Mouse (Mus musculus) erythroblast, embryonic 14.5 days (primary cell): Measurements from ENCODE around the gene Rpain. TPM values are rescaled to one million over a fixed set of nuclear protein-coding genes. Genes with fewer than 3 reads are reported as not detected.

Experiments
- H3K27me3 ChIP-seq: 2 replicates; pipeline ENCODE4 v1.6.1; 2012; ENCODE audit warnings: inconsistent platforms; ENCODE audit not compliant: control insufficient read depth
- H3K36me3 ChIP-seq: 2 replicates; pipeline ENCODE4 v1.6.1; 2012; ENCODE audit warnings: mild to moderate bottlenecking, inconsistent platforms; ENCODE audit not compliant: control insufficient read depth
- H3K4me1 ChIP-seq: 2 replicates; pipeline ENCODE4 v1.6.1; 2012; ENCODE audit warnings: inconsistent platforms; ENCODE audit not compliant: control insufficient read depth
- H3K4me3 ChIP-seq: replicated peaks from 2 replicates; pipeline ENCODE3; 2012; ENCODE audit warnings: moderate library complexity, mild to moderate bottlenecking, inconsistent platforms
- H3K9me3 ChIP-seq: 2 replicates; pipeline ENCODE4 v1.6.1; 2012; ENCODE audit warnings: low read length, inconsistent platforms, mixed read lengths; ENCODE audit not compliant: control insufficient read depth
- GATA1 ChIP-seq: IDR thresholded peaks from 2 replicates; pipeline ENCODE4 v1.6.1; 2012; ENCODE audit warnings: low read length, inconsistent platforms, mixed read lengths
- TAL1 ChIP-seq: IDR thresholded peaks from 3 replicates; pipeline ENCODE4 v1.6.1; 2012; ENCODE audit warnings: low read length, inconsistent platforms, mixed read lengths
- polyA plus RNA-seq: library from polyadenylated mRNA; stranded (reverse); fragments of >175 nt; gene quantifications from 2 replicates; pipeline ENCODE4 v1.2.3, GENCODE M21; 2012

Gene Rpain
- 2.4 and 3.2 TPM in 2 replicates for polyA plus RNA-seq

GRCm38 (mm10) chr11:70969821-70970559 is at the start of gene Rpain, which contains the start of gene Nup88:
TSS of gene Rpain (plus strand) at chr11:70970213.
TSS of gene Nup88 (minus strand) at chr11:70969973.
- Histone ChIP-seq H3K9me3 (no peaks in the 10 kb centered on the region), H3K27me3 (no peaks in the 10 kb centered on the region), H3K4me1 (peaks cover 60% of the 10 kb centered on the region), H3K36me3 (peaks cover 63% of the 10 kb centered on the region), H3K4me3 (peak within 1 kb of the TSS; percentile 83)
- TF ChIP-seq TAL1 (no peak), GATA1 (no peak)

- Histone ChIP-seq H3K9me3 (no peaks in the 10 kb centered on the region), H3K36me3 (peaks cover 61% of the 10 kb centered on the region), H3K27me3 (no peaks in the 10 kb centered on the region), H3K4me1 (no peaks in the 10 kb centered on the region), H3K4me3 (no peak overlapping the region)
- no peak for TF ChIP-seq GATA1
- TF ChIP-seq TAL1 = no peak
Observed at GRCm38 (mm10) chr11:70931461-70931860, 38.6 kb upstream of the Rpain start.

- H3K9me3 ChIP-seq = no peaks in the 10 kb centered on the region
- H3K27me3 ChIP-seq = no peaks in the 10 kb centered on the region
- TF ChIP-seq GATA1 (no peak), TAL1 (no peak)
- H3K4me3 ChIP-seq = no peak overlapping the region
- no peaks in the 10 kb centered on the region for H3K4me1 ChIP-seq
- peaks cover 76% of the 10 kb centered on the region for H3K36me3 ChIP-seq
Observed at GRCm38 (mm10) chr11:70935316-70935715, 34.7 kb upstream of the Rpain start.

DNA sequence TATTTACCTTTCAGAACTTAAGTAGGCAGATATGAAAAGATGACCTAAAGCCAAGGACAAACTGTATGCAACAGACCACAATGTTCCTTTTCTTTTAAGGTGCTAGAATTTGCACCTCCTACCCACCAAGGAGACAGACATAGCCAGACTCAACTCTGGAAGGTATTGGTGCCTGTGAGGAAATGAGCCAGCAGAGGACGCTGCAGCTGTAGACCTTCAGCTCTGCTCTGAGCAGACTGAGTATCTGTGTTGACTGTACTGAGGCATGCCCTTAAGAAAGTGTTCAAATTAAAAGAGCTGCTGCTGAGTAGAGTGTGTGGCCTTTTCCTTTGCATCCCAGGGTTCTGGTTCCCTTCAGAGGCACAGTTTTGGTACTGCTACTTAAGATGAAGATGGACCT is 27.4 kb upstream of the Rpain start:
- no peaks in the 10 kb centered on the region for H3K4me1 ChIP-seq
- TF ChIP-seq GATA1 (no peak), TAL1 (no peak)
- no peaks in the 10 kb centered on the region for H3K9me3 ChIP-seq
- no peaks in the 10 kb centered on the region for H3K27me3 ChIP-seq
- H3K4me3 ChIP-seq = no peak overlapping the region
- peaks cover 92% of the 10 kb centered on the region for H3K36me3 ChIP-seq

DNA sequence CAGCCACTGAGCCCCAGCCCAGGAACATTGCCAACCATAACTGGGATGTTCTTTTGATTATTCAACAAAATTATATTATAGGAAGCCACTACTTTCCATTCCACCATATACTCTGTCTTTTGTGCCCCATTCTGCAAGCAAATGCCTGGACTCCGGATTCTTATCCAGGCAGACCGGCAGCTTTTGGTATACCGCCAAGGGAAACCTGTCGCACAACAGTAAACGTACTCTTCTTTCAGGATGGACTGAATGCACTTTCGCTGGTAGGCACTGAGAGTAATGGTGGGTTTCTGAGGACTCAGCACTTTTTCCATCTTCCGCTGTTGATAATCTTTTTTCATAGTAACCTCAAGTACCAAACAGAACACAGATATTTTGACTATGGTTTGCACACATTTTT is 26.4 kb upstream of the Rpain start:
- no peaks in the 10 kb centered on the region for H3K9me3 ChIP-seq

DNA sequence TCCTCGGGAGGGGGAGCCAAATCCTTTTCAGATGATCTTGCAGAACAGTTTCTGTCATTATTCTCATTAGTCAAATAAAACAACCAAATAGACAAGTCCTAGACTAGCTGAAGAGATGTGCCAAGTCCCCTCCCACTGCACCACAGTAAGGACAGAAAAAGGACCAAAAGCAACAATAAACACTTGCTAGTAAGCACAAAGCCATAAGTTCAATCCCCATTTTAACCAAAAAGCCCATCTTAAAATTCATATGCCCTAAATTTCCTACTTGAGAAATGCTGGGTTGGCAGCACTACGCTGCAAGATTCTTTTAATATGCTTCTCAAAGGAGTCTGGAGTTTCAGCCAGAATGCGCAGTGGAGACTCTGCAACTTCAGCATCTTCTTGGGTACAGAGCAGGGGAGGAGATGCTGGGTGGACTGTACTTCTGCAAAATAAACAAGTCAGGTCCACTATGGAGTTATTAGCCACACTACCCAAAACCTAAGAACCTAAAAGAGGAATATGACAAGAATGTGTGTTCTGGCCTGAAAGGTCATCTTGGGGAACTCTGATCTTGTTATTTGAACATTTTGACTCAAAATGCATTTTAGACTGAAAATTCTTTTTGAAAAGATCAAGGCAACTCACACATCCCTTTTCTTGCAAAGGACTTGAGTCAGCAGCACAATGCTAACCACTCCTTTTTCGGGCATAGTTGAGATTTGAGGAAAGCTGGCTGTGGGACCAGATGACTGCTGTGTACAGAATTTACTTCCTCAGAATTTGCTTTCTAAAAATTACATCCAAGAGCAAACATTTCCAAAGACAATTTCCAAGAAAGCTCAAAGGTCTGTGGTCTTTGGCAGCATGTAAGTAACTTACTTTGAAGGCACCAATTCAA is 24.8 kb upstream of the Rpain start:
- Histone ChIP-seq H3K4me1 (no peaks in the 10 kb centered on the region), H3K27me3 (no peaks in the 10 kb centered on the region), H3K9me3 (no peaks in the 10 kb centered on the region), H3K4me3 (no peak overlapping the region), H3K36me3 (peaks cover 96% of the 10 kb centered on the region)
- TF ChIP-seq TAL1 (no peak), GATA1 (no peak)

More for the DNA sequence above, 26.4 kb upstream of the Rpain start:
- no peaks in the 10 kb centered on the region for H3K27me3 ChIP-seq
- no peak overlapping the region for H3K4me3 ChIP-seq
- no peaks in the 10 kb centered on the region for H3K4me1 ChIP-seq
- TF ChIP-seq TAL1 (no peak), GATA1 (no peak)
- peaks cover 94% of the 10 kb centered on the region for H3K36me3 ChIP-seq

GRCm38 (mm10) chr11:70954711-70955110 is 15.3 kb upstream of the Rpain start:
- TF ChIP-seq GATA1 = no peak
- TF ChIP-seq TAL1 = no peak
- H3K4me3 ChIP-seq = no peak overlapping the region
- H3K4me1 ChIP-seq = no peaks in the 10 kb centered on the region
- H3K36me3 ChIP-seq = peaks cover 97% of the 10 kb centered on the region
- no peaks in the 10 kb centered on the region for H3K9me3 ChIP-seq
- H3K27me3 ChIP-seq = no peaks in the 10 kb centered on the region

DNA sequence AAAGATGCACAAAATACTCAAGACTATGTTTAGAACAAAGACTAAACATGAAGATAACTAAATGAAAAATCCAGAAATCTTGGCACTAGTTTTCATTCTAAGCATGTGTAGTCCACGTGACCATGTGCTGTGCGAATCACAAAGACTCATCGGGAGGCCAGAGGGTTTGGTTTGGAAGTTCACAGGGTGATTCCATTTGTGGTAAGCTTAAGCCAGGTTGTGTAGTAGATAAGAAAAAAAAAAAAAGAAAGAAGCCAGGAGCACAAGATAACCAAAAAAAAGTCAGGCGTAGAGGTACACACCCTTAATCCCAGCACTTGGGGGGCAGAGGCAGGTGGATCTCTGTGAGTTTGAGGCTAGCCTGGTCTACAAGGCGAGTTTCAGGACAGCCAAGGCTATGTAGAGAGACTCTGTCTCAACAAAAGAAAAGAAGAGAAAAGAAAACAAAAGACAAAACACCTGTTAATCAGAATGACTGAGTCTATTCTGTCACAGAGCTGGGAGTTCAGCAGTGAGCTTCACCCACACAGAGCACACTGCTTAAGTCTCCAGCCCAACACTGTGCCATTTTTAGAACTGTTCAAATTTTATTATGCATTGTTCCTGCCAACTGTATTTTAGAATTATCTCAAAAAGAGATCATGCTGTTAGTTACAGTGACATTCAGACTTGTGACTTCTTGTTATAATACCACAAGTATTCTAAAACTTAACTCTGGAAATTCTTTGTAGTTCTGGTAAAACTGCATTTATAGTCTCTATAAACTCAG is 9.0 kb upstream of the Rpain start:
- Histone ChIP-seq H3K27me3 (no peaks in the 10 kb centered on the region), H3K9me3 (no peaks in the 10 kb centered on the region), H3K4me3 (no peak overlapping the region), H3K4me1 (peaks cover 17% of the 10 kb centered on the region), H3K36me3 (peaks cover 96% of the 10 kb centered on the region)
- TF ChIP-seq TAL1 = no peak
- no peak for TF ChIP-seq GATA1
